Mouse (Mus musculus) olfactory bulb, adult 2 months (tissue): ENCODE measurements at regions not wholly inside any gene's neighbourhood (a gene's known extent, or its start where the extent isn't known, plus 50 kb on each side); places are given as distances from the start of the nearest gene placed in this dataset.

ENCODE experiments used
- CTCF ChIP-seq: fragments of 200-500 bp; IDR thresholded peaks from 2 replicates; pipeline ENCODE4 v1.5.1; 2012; ENCODE audit warnings: low read depth, mild to moderate bottlenecking, low read length, moderate library complexity; ENCODE audit not compliant: insufficient read depth
- POLR2A ChIP-seq: fragments of 200-500 bp; IDR thresholded peaks from 2 replicates; pipeline ENCODE4 v1.6.1; 2012; ENCODE audit warnings: mild to moderate bottlenecking, low read depth, low read length, moderate library complexity; ENCODE audit not compliant: insufficient read depth

DNA sequence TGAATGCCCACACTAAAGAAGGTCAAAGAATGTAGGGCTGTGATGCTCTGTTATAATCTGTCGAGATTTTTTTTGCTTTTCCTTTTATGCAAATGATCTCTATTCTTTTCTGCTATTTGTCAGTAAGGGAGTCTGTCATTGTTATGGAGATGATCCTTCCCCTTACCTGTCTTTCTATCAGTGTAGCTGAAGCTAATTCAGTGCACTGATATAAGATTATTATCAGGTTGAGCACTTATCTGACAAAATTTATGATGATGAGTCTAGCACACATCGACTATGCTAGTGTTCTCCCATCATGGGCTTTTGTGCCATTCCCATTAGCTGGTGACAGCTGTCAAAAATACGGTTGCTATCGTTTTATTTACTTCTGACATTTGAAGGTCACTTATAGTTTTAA is 462.0 kb upstream of the Pfkp start:
- TF ChIP-seq CTCF (no peak), POLR2A (no peak)
